ENCODE assay signal across 28 mouse cellular contexts in genomic region chr15:6993226-6993625, GRCm38 (mm10).
DNase-seq lines count a peak whose midpoint lies in the region; ATAC-seq and TF ChIP-seq lines count a peak whose summit lies in the region.
"Had no signal": no experiment of that assay in that cellular context is flagged by ENCODE, and none has a peak within 500 bp of the region (broad histone marks: within the 10 kb centered on the region; RNA-seq: fewer than 3 reads in every experiment).

No protein-coding gene starts in this region.

- H3K36me3 ChIP-seq in embryonic facial prominence, embryonic 14.5 days (ENCODE audit: control insufficient read depth, insufficient read depth, low read length), result no peaks in the 10 kb centered on the region
- H3K36me3 ChIP-seq in embryonic facial prominence, embryonic 10.5 days (replicated peaks), result no peaks in the 10 kb centered on the region
- no peaks in the 10 kb centered on the region for H3K36me3 ChIP-seq in lung, embryonic 14.5 days (ENCODE audit: insufficient read depth)
- H3K36me3 ChIP-seq: G1E; heart, embryonic 10.5 days; heart, embryonic 15.5 days; hindbrain, embryonic 10.5 days; hindbrain, embryonic 15.5 days; neural tube, embryonic 13.5 days had no signal

- H3K27me3 ChIP-seq in embryonic facial prominence, embryonic 14.5 days (replicated peaks; ENCODE audit: control insufficient read depth, insufficient read depth, low read length), result no peaks in the 10 kb centered on the region
- H3K27me3 ChIP-seq in embryonic facial prominence, embryonic 10.5 days (replicated peaks; ENCODE audit: low read depth, poor library complexity, severe bottlenecking), result no peaks in the 10 kb centered on the region
- H3K27me3 ChIP-seq in lung, embryonic 14.5 days (ENCODE audit: insufficient read depth, low read length), result no peaks in the 10 kb centered on the region
- H3K27me3 ChIP-seq: heart, embryonic 15.5 days; hindbrain, embryonic 15.5 days; neural tube, embryonic 13.5 days; Patski had no signal

- TF ChIP-seq CTCF in lung, embryonic 14.5 days (IDR thresholded peaks at IDR 0.05; ENCODE audit: low read depth), result no peak
- TF ChIP-seq CTCF in brain, embryonic 14.5 days (IDR thresholded peaks at IDR 0.05; ENCODE audit: borderline replicate concordance, extremely low read depth, insufficient read depth, insufficient read length), result no peak

- no peak overlapping the region for H3K4me2 ChIP-seq in embryonic facial prominence, embryonic 14.5 days (ENCODE audit: low read depth, low read length)
- no peak overlapping the region for H3K4me2 ChIP-seq in lung, embryonic 14.5 days
- H3K4me2 ChIP-seq: heart, embryonic 15.5 days; hindbrain, embryonic 15.5 days; neural tube, embryonic 13.5 days had no signal

- ATAC-seq in embryonic facial prominence, embryonic 14.5 days (ENCODE audit: low read depth), result 0 out of 2 replicates have a peak, but pooled peaks have one; percentile 14
- ATAC-seq in lung, embryonic 14.5 days (ENCODE audit: insufficient read depth), result no peak
- ATAC-seq: forebrain, embryonic 16.5 days; inflammation-experienced regulatory T-cells, adult 6 months; Patski had no signal

- intact Hi-C loops in heart, postnatal 25 days (cut with DNase I), result no loop called here

- TF ChIP-seq POLR2A in brain, embryonic 14.5 days (IDR thresholded peaks at IDR 0.05; ENCODE audit: borderline replicate concordance, extremely low read depth, insufficient read depth, insufficient read length, poor library complexity, severe bottlenecking), result no peak

- no peak overlapping the region for H3K4me3 ChIP-seq in embryonic facial prominence, embryonic 14.5 days (ENCODE audit: low read depth, low read length)
- no peak overlapping the region for H3K4me3 ChIP-seq in embryonic facial prominence, embryonic 10.5 days
- no peak overlapping the region for H3K4me3 ChIP-seq in lung, embryonic 14.5 days (ENCODE audit: low read depth, low read length)
- H3K4me3 ChIP-seq: heart, embryonic 10.5 days; heart, embryonic 15.5 days; hindbrain, embryonic 10.5 days; hindbrain, embryonic 15.5 days; megakaryocyte, embryonic 14.5 days; neural tube, embryonic 13.5 days had no signal

- no peak overlapping the region for H3K9ac ChIP-seq in embryonic facial prominence, embryonic 14.5 days (ENCODE audit: low read depth, low read length)
- no peak overlapping the region for H3K9ac ChIP-seq in lung, embryonic 14.5 days
- H3K9ac ChIP-seq: heart, embryonic 15.5 days; hindbrain, embryonic 15.5 days; neural tube, embryonic 13.5 days had no signal

- no peak overlapping the region for H3K27ac ChIP-seq in embryonic facial prominence, embryonic 14.5 days (replicated peaks; ENCODE audit: low read depth, low read length)
- H3K27ac ChIP-seq in embryonic facial prominence, embryonic 10.5 days (replicated peaks), result no peak overlapping the region
- no peak overlapping the region for H3K27ac ChIP-seq in lung, embryonic 14.5 days (ENCODE audit: low read depth)
- H3K27ac ChIP-seq: heart, embryonic 10.5 days; heart, embryonic 15.5 days; hindbrain, embryonic 10.5 days; hindbrain, embryonic 15.5 days; neural tube, embryonic 13.5 days had no signal

- no peaks in the 10 kb centered on the region for H3K9me3 ChIP-seq in embryonic facial prominence, embryonic 14.5 days (ENCODE audit: control insufficient read depth, low read length)
- H3K9me3 ChIP-seq in embryonic facial prominence, embryonic 10.5 days, result no peaks in the 10 kb centered on the region
- no peaks in the 10 kb centered on the region for H3K9me3 ChIP-seq in lung, embryonic 14.5 days (ENCODE audit: low read depth, low read length)
- H3K9me3 ChIP-seq: G1E; heart, embryonic 10.5 days; heart, embryonic 15.5 days; hindbrain, embryonic 10.5 days; hindbrain, embryonic 15.5 days; megakaryocyte, embryonic 14.5 days; neural tube, embryonic 13.5 days had no signal

- peak; percentile 63 for DNase-seq in embryonic facial prominence, embryonic 14.5 days (ENCODE audit: low spot score)
- DNase-seq in embryonic facial prominence, embryonic 10.5 days (ENCODE audit: low spot score), result no peak
- DNase-seq in heart, postnatal 4 days, result peak; percentile 11
- no peak for DNase-seq in heart, postnatal 25 days (ENCODE audit: low spot score)
- peak; percentile 38 for DNase-seq in lung, embryonic 14.5 days
- DNase-seq in lung, postnatal 4 days, result no peak
- DNase-seq in brain, embryonic 14.5 days (ENCODE audit: low read depth), result peak; percentile 51
- DNase-seq in cerebellum, adult 9-11 months, result no peak
- DNase-seq: adrenal gland, postnatal 10 days; cerebellum, adult 18-20 months; cerebellum, postnatal 14 days; gastrocnemius, postnatal 10 days; kidney, adult 11 months; kidney, postnatal 14 days; left cerebral cortex, postnatal 4 days; lung, postnatal 36 days; thymus, adult 2 months; thymus, postnatal 36 days had no signal

- 73% methylated on average over 9 of the region's 9 CpGs for WGBS in embryonic facial prominence, embryonic 14.5 days
- 84% methylated on average over 9 of the region's 9 CpGs for WGBS in embryonic facial prominence, embryonic 10.5 days
- WGBS in lung, embryonic 14.5 days, result 58% methylated on average over 9 of the region's 9 CpGs

- no peaks in the 10 kb centered on the region for H3K4me1 ChIP-seq in embryonic facial prominence, embryonic 14.5 days (ENCODE audit: control insufficient read depth, insufficient read depth, low read length)
- 0 out of 2 replicates have a peak, but pooled peaks cover 3% of the 10 kb centered on the region for H3K4me1 ChIP-seq in embryonic facial prominence, embryonic 10.5 days
- H3K4me1 ChIP-seq in lung, embryonic 14.5 days (ENCODE audit: insufficient read depth), result no peaks in the 10 kb centered on the region
- H3K4me1 ChIP-seq: hindbrain, embryonic 15.5 days had no signal

Comparison
In these comparisons a context has a peak if more than half of its experiments do, and no peak if none do; other contexts are left out.
1. DNase-seq: peak in embryonic facial prominence, embryonic 14.5 days (single experiment), heart, postnatal 4 days (single experiment), lung, embryonic 14.5 days (single experiment) and brain, embryonic 14.5 days (single experiment); none in embryonic facial prominence, embryonic 10.5 days (single experiment), heart, postnatal 25 days (single experiment), lung, postnatal 4 days (0 of 2) and cerebellum, adult 9-11 months (single experiment).